Mouse (Mus musculus) Patski (cell line): ENCODE results near the gene Fancd2. TPM values are rescaled to one million over a fixed set of nuclear protein-coding genes. Genes with fewer than 3 reads are reported as not detected.
A peak's percentile ranks its signal among the peaks of the same experiment; 100 is the strongest.

Experiments used
- ATAC-seq: fragments of 100-300 bp; one replicate; pipeline ENCODE4 v1.8.0; 2021
- CTCF ChIA-PET: fragments of 350-600 bp; sonication (Branson Sonifier 250); formaldehyde crosslinking; loops from one replicate; lab custom pipeline; 2022; ENCODE audit warnings: inconsistent platforms; lab: Charles Lee
- POLR2A ChIA-PET: fragments of 350-600 bp; sonication (Branson Sonifier 250); formaldehyde crosslinking; loops from one replicate; lab custom pipeline; 2022; ENCODE audit warnings: antibody characterized with exemption, inconsistent platforms; lab: Charles Lee
- DNase-seq: peaks from one replicate; pipeline ENCODE4 v3.0.0-alpha.2; 2011; ENCODE audit warnings: low read depth, low spot score
- H3K27me3 ChIP-seq: fragments of 371-371 bp; one replicate; pipeline ENCODE4 v1.5.1; 2021
- CTCF ChIP-seq: fragments of 100-300 bp; IDR thresholded peaks from one replicate; pipeline ENCODE4 v1.5.1; 2021
- in situ Hi-C: fragments of 300-500 bp; cut with MboI; formaldehyde crosslinking; loops from 3 replicates; pipeline ENCODE4 v1.11.1; 2018; ENCODE audit warnings: low pct_unique_long_range_greater_than_20kb, mixed read lengths
- polyA plus RNA-seq: library from polyadenylated mRNA; unstranded; gene quantifications from one replicate; pipeline ENCODE4 v1.2.3, GENCODE M21; 2021

Fancd2 gene
- polyA plus RNA-seq, 1 experiment from 2014 or later: 8.2 TPM

DNA sequence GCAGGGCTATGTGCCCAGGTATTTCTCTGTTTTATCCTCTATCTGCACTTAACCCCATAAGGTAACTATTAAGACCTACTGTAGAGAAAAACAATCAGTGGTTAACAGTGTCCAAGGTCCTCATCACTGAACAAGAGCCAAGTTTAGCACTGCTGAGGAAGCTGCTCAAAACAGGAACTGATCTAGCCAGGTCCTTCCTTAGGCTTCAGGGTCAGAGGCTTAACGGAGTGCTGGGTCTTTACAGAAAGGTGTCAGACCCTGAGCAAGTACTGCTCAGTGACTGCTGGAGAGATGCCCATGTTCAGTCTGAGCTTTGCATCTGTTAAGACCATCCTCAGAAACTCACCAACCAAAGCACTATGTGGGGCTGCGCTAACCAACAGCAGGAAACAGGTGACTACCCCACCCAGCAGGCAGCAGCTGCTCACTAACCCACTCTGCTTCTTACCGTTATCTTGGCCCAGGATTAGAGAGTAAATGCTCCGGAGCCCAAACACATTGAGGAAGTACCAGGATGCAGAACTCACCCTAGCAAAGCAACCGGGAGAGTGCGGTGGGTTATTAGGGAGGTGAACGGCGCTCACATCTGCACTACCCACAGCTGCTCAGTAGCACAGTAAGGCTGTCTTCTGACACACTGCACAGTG is 13.9 kb upstream of the Fancd2 start:
- ATAC-seq (no peak), DNase-seq (no peak)
- no peaks in the 10 kb centered on the region for H3K27me3 ChIP-seq
- TF ChIP-seq CTCF: no peak
- in situ Hi-C loops: no loop called here
- ChIA-PET POLR2A (no interaction called here), CTCF (no interaction called here)

DNA sequence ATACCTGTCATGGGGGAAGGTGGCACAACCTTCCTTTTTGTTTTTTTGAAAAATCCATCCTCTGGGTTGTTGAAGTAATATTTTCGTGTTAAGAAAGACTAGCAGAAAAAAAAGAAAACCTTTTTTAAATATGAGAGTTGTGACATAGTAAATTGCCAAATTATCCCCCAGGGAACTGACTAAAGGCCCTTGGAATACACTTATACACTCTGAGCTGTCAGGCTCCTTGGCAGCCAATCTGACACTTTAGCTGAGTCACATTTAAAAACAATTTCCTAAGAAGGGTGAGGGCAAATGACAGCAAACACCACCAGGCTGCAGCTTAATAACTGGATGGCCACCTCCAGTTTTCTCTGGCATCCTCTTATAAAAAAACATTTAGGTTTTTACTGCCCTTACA is 9.2 kb upstream of the Fancd2 start:
- ATAC-seq (no peak), DNase-seq (no peak)
- POLR2A ChIA-PET: no interaction called here
- no peaks in the 10 kb centered on the region for H3K27me3 ChIP-seq
- in situ Hi-C loops: no loop called here
- CTCF ChIA-PET: interaction anchor here (1.0 to 1.3 kb wide), 3 partner anchors 9 to 81 kb away, joined by 3 to 4 read pairs (median 4); no protein-coding TSS in a partner anchor
- no peak for TF ChIP-seq CTCF

DNA sequence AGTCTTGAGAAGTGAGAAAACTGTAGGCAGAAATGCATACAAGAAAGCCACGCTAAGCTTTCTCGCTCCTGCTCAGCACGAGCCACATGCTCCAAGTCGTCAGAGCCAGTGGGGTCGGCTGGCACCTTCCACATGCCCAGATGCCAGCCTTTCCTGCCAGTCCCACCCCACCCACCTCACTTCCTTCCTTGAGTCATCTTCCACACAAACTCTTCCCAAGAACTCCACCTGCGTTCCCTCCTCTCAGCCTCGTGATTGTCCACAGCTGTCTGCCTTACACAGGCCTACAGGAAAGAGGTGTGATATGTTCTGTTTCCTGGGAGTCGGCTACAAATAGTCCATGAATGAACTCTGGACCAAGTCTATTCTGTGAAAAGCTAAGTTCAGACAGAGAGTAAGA is 8.1 kb upstream of the Fancd2 start:
- DNase-seq (no peak), ATAC-seq (no peak)
- TF ChIP-seq CTCF: no peak
- no peaks in the 10 kb centered on the region for H3K27me3 ChIP-seq
- in situ Hi-C loops: no loop called here
- POLR2A ChIA-PET: no interaction called here
- CTCF ChIA-PET: interaction anchor here (1.1 to 1.3 kb wide), 2 partner anchors 36 to 86 kb away, joined by 3 to 4 read pairs; no protein-coding TSS in a partner anchor

DNA sequence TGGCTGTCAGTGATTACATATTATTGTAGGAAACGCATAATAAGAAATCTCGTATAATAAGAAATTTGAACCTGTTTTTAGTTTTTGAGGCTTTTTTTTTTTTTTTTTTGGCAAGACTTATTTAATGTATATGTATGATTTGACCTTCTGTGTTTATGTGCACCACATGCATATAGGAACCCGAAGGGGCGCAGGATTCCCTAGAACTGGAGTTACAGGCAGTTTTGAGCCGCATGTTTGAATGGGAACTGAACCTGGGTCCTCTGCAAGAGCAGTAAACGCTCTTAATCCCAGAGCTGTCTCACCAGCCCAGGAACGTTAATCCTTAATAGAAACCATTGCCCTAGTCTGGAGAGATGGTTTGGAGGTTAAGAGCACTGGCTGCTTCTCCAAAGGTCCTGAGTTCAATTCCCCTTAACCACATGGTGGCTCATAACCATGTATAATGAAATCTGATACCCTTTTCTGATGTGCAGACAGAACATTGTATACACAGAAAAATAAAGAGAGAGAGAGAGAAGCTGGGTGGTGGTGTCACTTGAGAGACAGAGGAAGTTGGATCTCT is 440 bp downstream of the Fancd2 start:
- ChIA-PET CTCF (interaction anchor here (1.4 kb wide), 1 partner anchor 90 kb away, joined by 3 read pairs; the partner anchor contains the start of gene Jagn1), POLR2A (interaction anchor here (1.6 kb wide), 1 partner anchor 91 kb away, joined by 3 read pairs; no protein-coding TSS in a partner anchor)
- H3K27me3 ChIP-seq: no peaks in the 10 kb centered on the region
- DNase-seq: no peak
- TF ChIP-seq CTCF: no peak
- in situ Hi-C loops: no loop called here
- ATAC-seq: no peak

DNA sequence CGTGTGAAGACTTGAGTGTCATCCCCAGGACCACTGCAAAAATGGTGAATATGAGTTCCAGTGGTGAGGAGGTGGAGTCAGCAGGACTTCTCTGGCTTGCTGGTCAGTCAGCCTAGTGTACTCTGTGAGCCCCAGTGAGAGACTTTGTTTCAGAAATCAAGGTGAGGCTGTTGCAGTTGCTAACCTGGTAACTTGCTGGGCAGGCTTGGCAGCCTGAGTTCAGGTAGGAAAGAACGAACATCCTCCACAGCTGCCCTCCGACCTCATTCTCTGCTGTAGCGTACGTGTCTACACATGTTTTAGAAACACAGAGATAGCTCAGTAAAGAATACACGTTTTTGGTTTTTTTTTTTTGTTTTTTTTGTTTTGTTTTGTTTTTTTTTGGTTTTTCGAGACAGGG is 3.4 kb downstream of the Fancd2 start:
- in situ Hi-C loops: no loop called here
- no peaks in the 10 kb centered on the region for H3K27me3 ChIP-seq
- DNase-seq (no peak), ATAC-seq (no peak)
- POLR2A ChIA-PET: no interaction called here
- CTCF ChIA-PET: no interaction called here
- TF ChIP-seq CTCF: no peak

DNA sequence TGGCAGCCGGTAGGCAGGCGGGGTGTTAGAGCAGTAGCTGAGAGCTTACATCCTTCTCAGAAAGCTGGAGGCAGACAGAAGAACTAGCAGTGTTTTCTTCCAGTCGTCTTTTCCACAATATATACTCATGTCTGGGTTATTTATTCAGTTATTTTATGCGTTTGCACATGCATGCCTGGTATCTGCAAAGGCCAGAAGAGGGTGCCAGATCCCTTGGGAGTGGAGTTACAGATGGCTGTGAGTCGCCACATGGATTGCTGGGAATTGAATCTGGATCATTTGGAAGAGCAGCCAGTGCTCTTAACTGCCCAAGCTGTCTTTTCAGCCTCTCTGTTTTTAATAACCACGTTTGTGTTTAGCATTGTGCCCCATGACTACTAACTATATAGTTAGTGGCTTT is 10.1 kb downstream of the Fancd2 start:
- in situ Hi-C loops: no loop called here
- H3K27me3 ChIP-seq: no peaks in the 10 kb centered on the region
- ATAC-seq: no peak
- POLR2A ChIA-PET: no interaction called here
- CTCF ChIA-PET: interaction anchor here (1.4 kb wide), 1 partner anchor 19 kb away, joined by 3 read pairs; no protein-coding TSS in a partner anchor
- TF ChIP-seq CTCF: peak; percentile 65
- no peak for DNase-seq

DNA sequence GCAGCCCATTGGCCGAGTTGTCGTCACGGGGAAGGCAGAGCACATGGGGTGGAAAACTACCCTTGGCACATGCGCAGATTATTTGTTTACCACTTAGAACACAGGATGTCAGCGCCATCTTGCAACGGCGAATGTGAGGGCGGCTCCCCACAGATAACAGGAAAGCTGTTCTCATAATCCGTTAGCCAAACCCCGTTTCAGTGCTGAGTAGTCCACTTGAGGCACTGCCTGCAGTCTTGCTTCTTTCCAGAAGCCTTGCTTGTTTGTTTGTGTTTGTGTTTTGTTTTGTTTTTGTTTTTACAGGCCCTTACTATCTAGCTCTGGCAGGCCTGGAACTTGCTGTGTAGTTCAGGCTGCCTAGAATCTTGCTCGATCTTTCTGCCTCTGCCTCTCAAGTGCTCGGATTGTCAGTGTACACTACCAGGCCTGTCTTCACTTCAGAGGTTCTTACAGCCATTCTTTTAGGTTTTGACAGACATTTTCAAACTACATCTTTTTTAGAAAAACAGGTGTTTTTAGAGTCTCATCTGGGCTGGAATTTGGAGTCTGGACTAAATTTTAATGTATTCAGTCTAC is 12.5 kb downstream of the Fancd2 start:
- ChIA-PET CTCF (no interaction called here), POLR2A (no interaction called here)
- DNase-seq (no peak), ATAC-seq (no peak)
- TF ChIP-seq CTCF: no peak
- no peaks in the 10 kb centered on the region for H3K27me3 ChIP-seq
- in situ Hi-C loops: no loop called here

DNA sequence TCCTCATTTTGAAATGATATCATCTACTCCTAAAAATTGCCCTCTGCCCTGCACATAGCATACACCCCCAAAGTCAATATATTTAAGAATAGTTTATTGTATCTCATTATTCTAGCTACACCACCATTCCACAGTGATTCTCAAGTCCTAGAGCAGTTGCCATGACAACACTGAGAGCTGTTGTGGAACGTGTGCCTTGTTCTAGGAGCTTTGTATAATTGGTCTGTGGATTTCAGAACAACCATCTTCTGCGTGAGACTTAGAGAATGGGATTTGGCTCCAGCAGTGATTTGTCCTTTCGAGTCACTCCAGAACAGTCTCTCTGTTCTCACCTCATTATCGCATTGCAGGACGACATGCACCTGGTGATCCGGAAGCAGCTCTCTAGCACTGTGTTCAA is 28.3 kb downstream of the Fancd2 start:
- in situ Hi-C loops: no loop called here
- TF ChIP-seq CTCF: no peak
- ChIA-PET POLR2A (no interaction called here), CTCF (interaction anchor here (1.4 kb wide), 2 partner anchors 12 to 18 kb away, joined by 3 read pairs; no protein-coding TSS in a partner anchor)
- H3K27me3 ChIP-seq: no peaks in the 10 kb centered on the region
- DNase-seq (no peak), ATAC-seq (no peak)

DNA sequence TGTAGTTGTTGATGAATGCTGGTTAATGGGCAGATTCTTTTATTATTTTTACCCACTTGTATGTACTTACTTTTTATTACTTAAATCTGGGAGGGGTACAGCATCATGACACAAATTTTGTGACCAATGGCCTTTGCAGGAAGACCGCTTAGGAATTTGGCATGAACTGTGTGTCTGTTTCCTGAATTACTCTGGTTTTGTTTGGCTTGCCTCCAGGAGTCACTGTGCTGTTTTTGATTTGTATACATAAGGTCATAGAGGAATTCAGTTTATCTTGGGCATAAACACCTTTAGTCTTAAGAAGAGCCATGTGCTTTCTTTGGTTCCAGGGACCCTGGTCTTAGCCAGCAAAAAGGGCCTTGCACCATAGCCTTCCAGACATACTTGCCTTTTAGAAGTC is 33.1 kb downstream of the Fancd2 start:
- CTCF ChIA-PET: interaction anchor here (1.6 kb wide), 1 partner anchor 8 kb away, joined by 4 read pairs; no protein-coding TSS in a partner anchor
- no peak for TF ChIP-seq CTCF
- no peaks in the 10 kb centered on the region for H3K27me3 ChIP-seq
- DNase-seq (no peak), ATAC-seq (no peak)
- in situ Hi-C loops: no loop called here
- POLR2A ChIA-PET: no interaction called here

DNA sequence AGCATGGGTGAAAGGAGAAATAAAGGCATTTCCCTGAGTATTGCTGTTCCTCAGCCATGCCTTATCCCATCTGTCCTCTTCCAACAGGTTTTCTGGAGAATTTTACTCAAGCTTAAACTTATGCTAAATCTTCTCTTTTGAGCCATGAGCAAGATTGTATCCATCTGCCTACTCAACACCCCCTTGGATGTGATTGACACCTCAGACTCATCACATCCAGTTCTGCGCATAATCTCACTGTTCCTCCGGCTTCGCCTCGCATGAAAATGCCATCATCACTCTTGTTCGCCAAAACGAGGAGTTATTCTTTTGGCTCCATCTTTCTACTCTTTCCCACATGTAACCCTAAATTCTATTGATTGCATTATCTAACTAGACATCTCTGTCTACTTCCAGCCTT is 44.6 kb downstream of the Fancd2 start:
- H3K27me3 ChIP-seq: no peaks in the 10 kb centered on the region

DNA sequence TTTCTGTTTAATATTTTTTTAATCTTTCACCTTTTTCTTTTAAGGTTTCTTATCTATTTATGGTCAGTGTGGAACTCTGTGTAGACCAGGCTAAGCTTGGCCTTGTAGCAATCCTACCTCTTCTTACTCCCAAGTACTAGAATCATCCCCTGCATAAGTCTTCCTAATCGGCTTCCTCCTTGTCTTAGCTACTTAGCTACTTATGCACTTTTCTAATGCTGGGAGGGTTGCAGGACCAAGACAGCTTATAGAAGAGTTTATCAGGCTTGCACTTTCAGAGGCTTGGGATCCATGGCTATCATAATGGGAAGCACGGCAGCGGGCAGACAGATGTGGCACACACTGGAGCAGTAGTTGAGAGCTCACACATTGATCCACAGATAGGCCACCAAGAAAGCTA is 47.8 kb downstream of the Fancd2 start:
- CTCF ChIA-PET: interaction anchor here (1.1 to 1.8 kb wide), 2 partner anchors 10 to 24 kb away, joined by 3 read pairs; no protein-coding TSS in a partner anchor
- ATAC-seq (no peak), DNase-seq (no peak)
- TF ChIP-seq CTCF: no peak
- H3K27me3 ChIP-seq: no peaks in the 10 kb centered on the region
- POLR2A ChIA-PET: no interaction called here
- in situ Hi-C loops: no loop called here

More for the DNA sequence above, 44.6 kb downstream of the Fancd2 start:
- DNase-seq (no peak), ATAC-seq (no peak)
- ChIA-PET CTCF (interaction anchor here (1.5 kb wide), 1 partner anchor 12 kb away, joined by 3 read pairs; no protein-coding TSS in a partner anchor), POLR2A (no interaction called here)
- in situ Hi-C loops: no loop called here
- no peak for TF ChIP-seq CTCF
